Mouse (Mus musculus) spleen, postnatal 36 days (tissue): ENCODE measurements around the gene Fam222a.

Experiments
- DNase-seq, 2 experiments: peaks; one replicate each; pipeline ENCODE4 v3.0.0; 2022; ENCODE audit warnings: low spot score in 2 of 2, mixed read lengths in 1 of 2

Gene Fam222a

DNA sequence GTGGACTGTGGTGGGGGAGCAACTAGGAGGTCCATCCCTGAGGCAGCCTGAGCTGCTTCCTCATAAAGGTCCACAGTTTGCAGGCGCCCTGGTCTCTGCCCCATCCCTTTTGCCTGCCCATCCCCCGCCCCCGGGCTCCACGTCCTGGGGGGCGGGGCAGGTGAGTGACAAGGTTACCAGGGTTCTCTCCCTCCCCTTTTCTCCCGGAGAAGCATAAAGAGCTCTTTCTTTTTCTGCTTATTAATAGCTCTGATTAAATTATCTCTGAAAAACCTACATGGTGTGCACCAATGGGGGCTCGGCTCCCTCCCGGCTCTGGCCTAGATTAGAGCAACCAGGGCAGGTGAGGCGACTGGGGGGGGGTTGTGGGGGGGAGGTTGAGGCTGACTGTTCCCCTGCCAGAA, 7.3 kb upstream of the Fam222a start:
- no peak for DNase-seq

GRCm38 (mm10) chr5:114560965-114561364, 6.9 kb upstream of the Fam222a start:
- DNase-seq: no peak

GRCm38 (mm10) chr5:114563994-114564393, 3.8 kb upstream of the Fam222a start:
- DNase-seq: no peak

- no peak for DNase-seq
These were observed 2.5 kb upstream of the Fam222a start for GRCm38 (mm10) chr5:114565305-114565704.

- no peak for DNase-seq
These were observed 2.1 kb upstream of the Fam222a start for GRCm38 (mm10) chr5:114565751-114566150.

DNA sequence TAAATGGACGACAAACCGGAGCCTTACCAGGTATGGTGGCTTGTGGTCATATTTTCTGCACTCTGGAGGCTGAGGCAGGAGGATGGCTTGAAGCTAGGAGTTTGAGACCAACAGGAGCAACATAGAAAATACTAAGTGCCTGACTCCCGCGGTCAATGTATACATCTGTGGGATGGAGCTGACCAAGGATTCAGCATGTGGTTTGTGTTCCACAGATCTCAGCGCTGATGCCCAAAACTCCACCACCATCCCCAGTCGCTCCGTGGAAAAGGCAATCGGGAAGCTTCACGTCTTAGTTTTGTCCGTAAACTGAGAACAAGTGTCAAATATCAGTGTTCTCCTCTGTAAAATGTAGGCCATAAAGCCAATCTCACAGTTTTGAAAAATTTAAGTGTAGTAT, 1.4 kb upstream of the Fam222a start:
- DNase-seq: no peak

- peak; percentile 87 to 91 for DNase-seq
These were observed 720 bp upstream of the Fam222a start for GRCm38 (mm10) chr5:114567075-114567517.

- DNase-seq: no peak
These were observed 1.0 kb downstream of the Fam222a start for GRCm38 (mm10) chr5:114568818-114569217.

DNA sequence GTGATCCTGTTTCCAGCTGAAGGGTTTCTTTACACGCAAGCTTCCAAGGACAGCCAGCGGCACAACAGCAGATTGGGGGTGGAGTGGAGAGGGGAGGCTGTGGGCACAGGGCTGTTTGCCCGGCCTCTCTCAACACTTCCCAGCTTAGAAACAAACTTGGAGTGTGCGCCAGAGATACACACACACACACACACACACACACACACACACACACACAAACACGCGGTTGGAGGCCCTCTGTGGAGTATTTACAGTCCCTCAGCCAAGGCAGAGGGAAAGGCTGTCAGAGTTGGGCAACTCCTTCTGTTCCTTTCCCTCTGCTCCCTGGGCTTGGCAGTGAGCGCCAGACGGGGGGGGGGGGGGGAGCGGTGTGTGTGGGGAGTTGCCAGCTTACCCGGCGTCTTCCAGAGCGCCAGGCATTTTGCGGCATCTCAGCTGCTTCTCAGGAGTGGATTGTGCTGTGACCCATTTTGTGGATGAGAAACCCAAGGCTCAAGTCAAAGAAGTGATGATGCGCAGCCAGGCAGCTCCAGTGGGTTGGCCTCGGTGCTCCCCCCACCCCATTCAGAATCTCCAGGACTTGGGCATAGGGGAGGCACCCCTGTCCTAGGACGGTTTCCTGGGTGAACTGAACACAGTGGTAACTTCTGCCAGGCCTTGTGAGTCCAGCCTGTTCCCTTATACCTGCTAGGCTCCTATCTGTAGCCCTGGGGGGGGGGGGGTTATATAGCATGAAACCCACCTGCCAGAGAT, 2.3 kb downstream of the Fam222a start:
- no peak for DNase-seq

GRCm38 (mm10) chr5:114570791-114571450, 3.1 kb downstream of the Fam222a start:
- no peak for DNase-seq

DNA sequence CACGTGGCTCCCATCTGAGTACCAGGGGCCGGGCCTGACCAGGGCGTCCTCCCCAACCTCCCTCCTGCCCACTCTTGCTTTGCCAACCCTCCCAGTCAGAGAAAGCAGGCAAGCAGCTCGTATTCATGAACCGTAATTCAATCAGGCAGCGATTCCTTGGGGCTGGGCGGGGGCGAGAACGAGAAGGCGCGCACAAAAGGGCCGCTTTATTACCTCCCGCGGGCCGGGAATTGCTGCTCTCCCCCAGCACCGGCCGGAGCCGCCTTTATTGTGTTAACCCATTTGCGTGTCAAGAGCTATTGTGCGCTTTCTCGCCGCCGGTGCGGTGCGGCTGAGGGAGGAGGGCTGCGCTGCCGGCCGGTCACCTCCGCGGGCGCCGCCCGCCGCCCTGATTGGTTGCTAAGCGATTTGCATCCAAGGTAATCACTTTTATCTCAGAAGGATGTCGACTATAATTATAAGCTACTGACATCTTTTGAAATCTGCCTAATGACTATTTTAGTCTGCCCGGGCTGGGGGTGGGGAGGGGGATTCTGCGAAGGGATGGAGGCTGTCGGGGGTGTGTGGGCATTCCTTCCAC, 3.7 kb downstream of the Fam222a start:
- no peak for DNase-seq

DNA sequence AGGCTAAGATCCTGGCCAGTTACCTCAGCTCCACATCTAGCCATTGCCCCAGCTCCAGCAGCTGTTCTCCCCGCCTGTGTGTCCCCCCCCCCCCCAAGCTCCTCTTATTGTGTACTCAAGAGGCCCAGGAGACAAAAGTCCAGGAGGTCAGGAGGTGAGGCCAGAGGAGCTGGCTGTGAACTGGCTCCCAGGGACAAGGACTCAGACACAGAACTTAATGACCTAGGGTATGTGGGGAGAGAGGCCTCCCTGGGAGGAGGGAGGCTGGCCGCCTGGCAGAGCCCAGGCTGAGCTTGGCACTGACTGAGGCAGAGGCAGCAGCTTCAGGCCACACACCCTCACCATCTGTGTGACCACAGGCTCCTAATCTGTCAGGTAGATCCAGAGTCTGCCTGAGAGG, 5.2 kb downstream of the Fam222a start:
- DNase-seq: no peak

DNA sequence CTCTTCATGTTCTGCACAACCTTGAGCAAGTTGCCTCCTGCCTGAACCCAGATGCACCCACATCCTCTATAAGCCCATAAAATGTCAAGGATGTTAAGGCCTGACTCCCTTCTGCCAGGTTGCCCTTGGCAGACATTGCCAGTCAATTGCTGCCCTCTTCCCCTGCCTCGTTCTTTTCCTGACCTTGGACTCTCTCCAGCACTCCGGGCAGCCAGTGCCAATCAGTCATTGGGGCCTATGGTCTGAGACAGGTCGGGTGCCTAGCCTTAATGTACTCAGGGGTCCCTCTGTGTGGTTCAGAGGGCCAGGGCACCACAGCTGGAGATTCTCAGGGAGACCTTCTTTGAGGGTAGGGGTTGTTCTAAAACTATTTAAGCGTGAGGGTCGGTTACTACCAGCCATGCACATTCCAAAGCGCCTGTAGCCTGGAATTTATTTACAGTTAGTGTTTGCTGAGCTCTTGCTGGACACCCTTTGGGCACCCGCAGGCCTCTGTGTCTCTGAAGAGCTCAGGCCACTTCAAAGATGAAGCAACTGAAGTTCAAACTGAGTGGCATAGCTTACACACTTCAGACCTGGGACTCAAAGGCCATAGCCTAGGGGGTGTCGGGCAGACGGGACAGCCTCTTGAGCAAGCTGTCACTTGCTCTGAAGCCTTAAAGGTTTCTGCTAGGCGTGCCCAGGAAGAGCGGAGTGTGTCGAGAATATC, 6.3 kb downstream of the Fam222a start:
- no peak for DNase-seq

GRCm38 (mm10) chr5:114575010-114575409, 7.2 kb downstream of the Fam222a start:
- DNase-seq: no peak

DNA sequence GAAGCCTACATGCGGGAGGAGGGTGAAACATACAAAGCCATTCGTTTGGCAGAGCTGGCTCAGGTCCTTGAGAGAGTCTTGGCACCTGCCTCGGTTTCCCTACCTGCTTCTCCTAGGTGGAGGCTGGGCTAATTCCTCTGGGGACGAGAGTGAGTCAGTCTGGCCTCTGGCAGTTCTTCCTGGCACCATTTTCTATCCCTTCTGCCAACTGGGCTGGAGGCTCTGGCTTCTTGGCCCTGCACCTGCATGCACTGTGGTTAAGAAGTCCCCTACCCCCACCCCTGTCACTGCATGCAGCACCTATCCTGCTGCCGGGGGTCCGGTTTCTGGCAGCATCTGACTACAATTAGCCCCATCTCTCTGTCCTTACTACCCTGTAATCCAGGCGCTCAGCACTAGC, 7.7 kb downstream of the Fam222a start:
- no peak for DNase-seq

DNA sequence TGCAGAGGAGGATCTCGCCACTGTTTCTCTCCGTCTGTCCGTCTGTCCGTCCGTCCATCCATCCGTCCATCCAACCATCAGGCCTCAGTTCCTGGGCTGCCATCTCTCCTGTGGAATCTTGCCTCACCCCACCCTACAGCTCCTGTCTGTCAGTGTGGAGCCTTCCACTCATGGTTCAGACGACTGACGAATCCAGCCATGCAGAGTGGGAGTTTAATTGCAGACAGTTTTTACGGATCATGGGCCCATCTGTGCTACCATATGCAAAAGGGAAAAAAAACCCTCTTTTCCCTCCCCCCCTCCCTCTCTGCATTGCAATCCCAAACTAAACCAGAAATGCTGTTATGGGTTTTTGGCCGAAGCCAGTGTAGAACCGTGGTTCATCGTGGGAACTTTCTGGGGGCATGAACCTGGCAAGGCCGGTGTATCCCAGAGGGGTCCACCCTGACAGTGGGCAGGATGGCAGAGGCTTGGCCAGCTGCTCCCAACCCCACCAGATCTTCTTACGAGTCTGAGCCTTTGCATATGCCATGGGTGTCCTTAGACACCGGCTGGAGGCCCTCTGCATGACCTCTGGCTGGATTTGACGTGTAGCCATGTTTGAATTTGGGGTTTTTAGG, 8.3 kb downstream of the Fam222a start:
- no peak for DNase-seq

GRCm38 (mm10) chr5:114578361-114578760, 10.5 kb downstream of the Fam222a start:
- DNase-seq: no peak

GRCm38 (mm10) chr5:114579714-114580357, 12.0 kb downstream of the Fam222a start:
- DNase-seq: no peak

- no peak for DNase-seq
These were observed 13.7 kb downstream of the Fam222a start for GRCm38 (mm10) chr5:114581486-114581885.

DNA sequence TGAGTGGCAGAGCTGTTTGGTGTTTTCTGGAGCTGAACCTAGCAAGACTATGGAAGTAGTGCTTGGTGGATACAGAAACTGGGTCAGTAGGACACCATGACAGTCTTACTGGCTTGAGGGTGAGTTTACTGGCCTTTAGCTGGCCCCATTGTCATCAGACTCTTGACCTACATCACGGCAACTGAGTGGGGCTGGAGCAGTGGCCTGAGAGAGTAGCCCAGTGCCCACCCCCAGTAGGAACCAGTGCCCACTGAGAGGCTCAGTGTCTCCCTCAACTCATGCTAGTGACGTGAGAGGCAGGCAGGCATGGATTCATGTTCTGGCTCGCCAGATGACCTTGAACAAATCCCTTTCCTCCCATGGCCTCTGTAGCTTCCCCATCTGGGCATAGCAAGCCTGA, 15.2 kb downstream of the Fam222a start:
- no peak for DNase-seq

DNA sequence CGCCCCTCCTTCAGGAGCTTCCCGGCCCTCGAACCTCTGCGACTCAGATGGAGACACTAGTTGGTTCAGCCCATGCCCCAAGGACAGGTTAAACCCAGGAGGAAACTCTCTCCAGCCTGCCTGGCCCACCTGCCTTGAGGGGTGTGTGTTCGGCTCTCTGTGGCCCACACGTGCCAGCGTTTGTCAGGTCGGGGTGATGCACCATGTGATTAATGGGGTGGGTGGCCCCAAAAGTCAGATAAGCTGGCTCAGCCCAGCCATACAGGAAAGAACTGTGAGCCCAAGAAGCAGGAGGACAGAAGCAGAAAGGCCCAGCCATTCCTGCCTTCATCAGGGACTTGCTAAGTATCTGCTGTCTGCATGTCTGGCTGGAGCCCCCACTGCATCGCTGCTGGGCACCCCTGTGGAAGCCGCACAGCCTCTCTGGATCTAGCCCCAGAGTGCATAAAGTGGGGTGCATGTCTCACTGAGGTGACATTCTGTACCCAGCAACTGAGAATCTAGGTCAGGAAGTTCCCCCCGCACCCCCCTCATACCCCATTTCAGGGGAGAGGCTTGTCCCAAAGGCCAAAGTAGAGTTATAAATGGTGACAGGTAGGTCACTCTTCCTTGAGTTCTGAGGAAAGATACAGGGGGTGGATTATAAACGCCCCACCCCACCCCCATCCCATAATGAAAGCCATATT, 15.8 kb downstream of the Fam222a start:
- no peak for DNase-seq
